Comparison of ENCODE assay signal across 8 mouse cellular contexts in genomic region chr1:152524987-152525648, GRCm38 (mm10).
DNase-seq lines count a peak whose midpoint lies in the region; ATAC-seq and TF ChIP-seq lines count a peak whose summit lies in the region.

No protein-coding gene starts in this region.

- DNase-seq in heart, postnatal 25 days (ENCODE audit: low spot score), result peak; percentile 51
- peak; percentile 88 for DNase-seq in layer of hippocampus, adult 11-12 months (ENCODE audit: low spot score)
- DNase-seq in lung, adult 18-20 months, result peak; percentile 67 to 80
- peak; percentile 53 for DNase-seq in testis, postnatal 14 days (ENCODE audit: low spot score)

- H3K9me3 ChIP-seq in ES-Bruce4 (replicated peaks; ENCODE audit: control insufficient read depth, insufficient read depth, low read length, poor library complexity, severe bottlenecking), result no peaks in the 10 kb centered on the region
- H3K9me3 ChIP-seq in forebrain, embryonic 15.5 days, result no peaks in the 10 kb centered on the region
- H3K9me3 ChIP-seq in neural tube, embryonic 15.5 days (replicated peaks), result no peaks in the 10 kb centered on the region

- no peak for TF ChIP-seq POLR2A in ES-Bruce4 (IDR thresholded peaks at IDR 0.05; ENCODE audit: insufficient read depth, low read length)

- intact Hi-C loops in heart, postnatal 25 days (cut with DNase I), result loop anchor here (1.0 to 10.0 kb wide), 3 partner anchors 97 to 380 kb away; partner anchors contain the start of gene Smg7

- H3K4me1 ChIP-seq in ES-Bruce4 (ENCODE audit: control insufficient read depth, insufficient read depth, low read length), result no peaks in the 10 kb centered on the region
- H3K4me1 ChIP-seq in forebrain, embryonic 15.5 days, result peaks cover 3% of the 10 kb centered on the region; the same call in 1 of the 2 replicates
- H3K4me1 ChIP-seq in neural tube, embryonic 15.5 days, result peaks cover 5% of the 10 kb centered on the region

- no peak overlapping the region for H3K9ac ChIP-seq in ES-Bruce4 (ENCODE audit: low read depth, poor library complexity, severe bottlenecking)
- H3K9ac ChIP-seq in forebrain, embryonic 15.5 days (replicated peaks), result no peak overlapping the region
- H3K9ac ChIP-seq in neural tube, embryonic 15.5 days (replicated peaks), result no peak overlapping the region

- no peak overlapping the region for H3K4me2 ChIP-seq in forebrain, embryonic 15.5 days (replicated peaks)
- no peak overlapping the region for H3K4me2 ChIP-seq in neural tube, embryonic 15.5 days

- peak; percentile 84 for ATAC-seq in cerebellum, adult (ENCODE audit: insufficient number of reproducible peaks, low FRiP score, low TSS enrichment)
- ATAC-seq in forebrain, embryonic 15.5 days (replicated peaks), result peak; percentile 89
- peak; percentile 89 for ATAC-seq in neural tube, embryonic 15.5 days (ENCODE audit: low FRiP score)

- 22% methylated on average over 6 of the region's 6 CpGs for WGBS in forebrain, embryonic 15.5 days
- 19% methylated on average over 6 of the region's 6 CpGs for WGBS in neural tube, embryonic 15.5 days

- H3K4me3 ChIP-seq in ES-Bruce4 (ENCODE audit: low read depth, low read length), result no peak overlapping the region
- no peak overlapping the region for H3K4me3 ChIP-seq in forebrain, embryonic 15.5 days
- H3K4me3 ChIP-seq in neural tube, embryonic 15.5 days (replicated peaks), result no peak overlapping the region

- no peaks in the 10 kb centered on the region for H3K36me3 ChIP-seq in ES-Bruce4 (ENCODE audit: control insufficient read depth, insufficient read depth, low read length, poor library complexity, severe bottlenecking)
- no peaks in the 10 kb centered on the region; the same call in 1 of the 2 replicates for H3K36me3 ChIP-seq in forebrain, embryonic 15.5 days
- peaks cover 16% of the 10 kb centered on the region for H3K36me3 ChIP-seq in neural tube, embryonic 15.5 days

- TF ChIP-seq EP300 in ES-Bruce4 (IDR thresholded peaks at IDR 0.05; ENCODE audit: insufficient read depth, low read depth, low read length), result no peak

- H3K27ac ChIP-seq in ES-Bruce4 (ENCODE audit: insufficient read depth, low read length), result no peak overlapping the region
- peak overlapping the region; percentile 39; the same call in 1 of the 2 replicates for H3K27ac ChIP-seq in forebrain, embryonic 15.5 days (replicated peaks)
- H3K27ac ChIP-seq in neural tube, embryonic 15.5 days (replicated peaks), result no peak overlapping the region; the same call in 1 of the 2 replicates

- peak; percentile 40 for TF ChIP-seq CTCF in ES-Bruce4 (IDR thresholded peaks at IDR 0.05; ENCODE audit: low read depth, low read length)

- H3K27me3 ChIP-seq in ES-Bruce4 (ENCODE audit: control insufficient read depth, insufficient read depth, low read length, poor library complexity, severe bottlenecking), result no peaks in the 10 kb centered on the region
- no peaks in the 10 kb centered on the region for H3K27me3 ChIP-seq in forebrain, embryonic 15.5 days
- no peaks in the 10 kb centered on the region for H3K27me3 ChIP-seq in neural tube, embryonic 15.5 days (replicated peaks)
